Mouse (Mus musculus) frontal cortex, adult 2 months (tissue): ENCODE data around the gene Camta2. TPM values are rescaled to one million over a fixed set of nuclear protein-coding genes. Genes with fewer than 3 reads are reported as not detected.

Experiments
- DNase-seq, 2 experiments: peaks; one replicate each; pipeline ENCODE4 v3.0.0; 2022; ENCODE audit warnings: low spot score in 1 of 2; ENCODE audit errors: extremely low spot score in 1 of 2
- polyA plus RNA-seq: library from polyadenylated mRNA; depleted of rRNA; stranded (reverse); fragments of >200 nt; gene quantifications from 2 replicates; pipeline ENCODE4 v1.2.3, GENCODE M21; 2012

Gene Camta2
- polyA plus RNA-seq, 1 experiment: 95.6 TPM

DNA sequence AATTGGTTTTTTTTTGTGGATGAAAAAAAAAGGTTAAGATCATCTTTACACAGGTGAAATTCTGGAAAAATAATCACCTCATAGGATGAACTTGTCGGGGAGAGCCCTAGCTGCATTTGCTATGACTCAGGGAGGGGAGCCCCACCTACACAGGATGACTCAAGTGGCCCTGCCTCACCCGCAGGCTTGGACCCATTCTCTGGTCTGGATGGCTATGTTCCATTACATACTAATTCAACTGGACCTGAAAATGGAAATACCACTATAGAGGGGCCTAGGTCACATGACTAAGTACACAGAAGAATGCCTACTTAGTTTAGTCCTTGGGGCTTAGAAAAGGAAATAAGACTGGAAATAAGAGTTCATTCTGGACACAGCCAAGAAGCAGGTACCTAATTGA lies 36.5 kb downstream of the Camta2 start:
- no peak for DNase-seq

DNA sequence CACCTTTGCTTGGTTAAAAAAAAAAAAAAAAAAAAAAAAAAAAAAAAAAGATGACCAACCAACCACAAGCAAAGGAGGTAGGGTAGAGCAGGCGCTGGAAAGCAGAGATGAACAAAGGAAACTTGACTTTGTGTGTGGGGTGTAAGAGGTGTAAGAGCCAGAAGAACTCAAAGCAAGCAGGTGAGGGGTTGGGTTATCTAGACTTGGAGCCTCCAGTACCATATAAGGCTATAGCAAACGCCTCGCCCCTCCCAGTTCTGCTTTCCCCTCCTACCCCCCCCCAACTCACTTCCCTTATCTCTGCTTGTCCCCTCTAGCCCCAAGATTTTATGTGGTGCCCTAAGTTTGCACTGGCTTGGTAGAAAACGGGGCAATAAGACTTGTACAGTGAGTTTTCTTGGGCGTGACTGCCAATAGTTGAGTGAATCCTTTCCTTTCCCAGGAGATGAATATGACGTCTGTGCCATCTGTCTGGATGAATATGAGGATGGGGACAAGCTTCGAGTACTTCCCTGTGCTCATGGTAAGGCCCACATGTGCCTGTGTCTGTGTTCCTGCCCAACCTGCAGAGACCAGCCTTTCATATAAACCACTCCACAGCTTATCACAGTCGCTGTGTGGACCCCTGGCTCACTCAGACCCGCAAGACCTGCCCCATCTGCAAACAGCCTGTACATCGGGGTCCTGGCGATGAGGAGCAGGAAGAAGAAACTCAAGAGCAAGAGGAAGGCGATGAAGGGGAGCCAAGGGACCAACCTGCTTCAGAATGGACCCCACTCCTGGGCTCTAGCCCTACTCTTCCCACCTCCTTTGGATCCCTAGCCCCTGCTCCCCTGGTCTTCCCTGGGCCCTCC lies 37.4 kb downstream of the Camta2 start:
- no peak for DNase-seq

DNA sequence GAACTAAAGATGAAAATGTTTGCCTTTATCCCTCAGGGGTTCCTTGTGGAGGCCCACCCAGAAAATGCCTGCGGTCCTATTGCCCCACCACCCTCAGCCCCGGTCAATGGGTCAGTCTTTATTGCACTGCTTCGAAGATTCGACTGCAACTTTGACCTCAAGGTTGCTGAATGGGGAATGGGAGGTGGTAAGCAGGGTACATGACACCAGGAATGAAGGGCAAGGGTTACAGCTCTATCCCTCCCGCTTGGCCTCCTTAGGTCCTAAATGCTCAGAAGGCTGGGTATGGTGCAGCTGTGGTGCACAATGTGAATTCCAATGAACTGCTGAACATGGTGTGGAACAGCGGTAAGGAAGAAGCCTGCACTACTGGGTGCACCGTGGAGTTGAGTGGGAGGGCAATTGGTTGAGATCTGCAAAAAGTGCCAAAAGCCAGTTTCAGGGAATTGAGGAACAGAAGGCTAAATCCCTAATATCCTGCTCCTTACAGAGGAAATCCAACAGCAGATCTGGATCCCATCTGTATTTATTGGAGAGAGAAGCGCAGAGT lies 38.6 kb downstream of the Camta2 start:
- no peak for DNase-seq

DNA sequence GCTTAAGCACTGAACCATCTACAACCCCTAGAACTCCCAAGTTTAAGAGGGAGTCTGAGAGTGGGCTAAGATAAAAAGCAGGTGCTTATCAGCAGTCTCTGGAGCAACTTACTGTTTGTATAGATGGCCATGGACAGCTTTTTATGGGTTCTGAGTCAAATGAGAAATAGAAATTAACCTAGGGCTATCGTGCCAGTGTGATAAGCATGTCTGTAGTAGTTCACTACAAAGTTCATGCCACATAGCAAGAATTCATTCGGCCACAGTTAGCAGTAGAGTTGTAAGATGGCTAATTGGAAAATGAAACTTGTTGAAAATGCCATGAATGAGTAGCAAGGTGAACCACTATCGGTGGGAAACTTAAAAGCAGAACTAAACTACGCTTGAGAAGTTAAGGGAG lies 39.4 kb downstream of the Camta2 start:
- no peak for DNase-seq

DNA sequence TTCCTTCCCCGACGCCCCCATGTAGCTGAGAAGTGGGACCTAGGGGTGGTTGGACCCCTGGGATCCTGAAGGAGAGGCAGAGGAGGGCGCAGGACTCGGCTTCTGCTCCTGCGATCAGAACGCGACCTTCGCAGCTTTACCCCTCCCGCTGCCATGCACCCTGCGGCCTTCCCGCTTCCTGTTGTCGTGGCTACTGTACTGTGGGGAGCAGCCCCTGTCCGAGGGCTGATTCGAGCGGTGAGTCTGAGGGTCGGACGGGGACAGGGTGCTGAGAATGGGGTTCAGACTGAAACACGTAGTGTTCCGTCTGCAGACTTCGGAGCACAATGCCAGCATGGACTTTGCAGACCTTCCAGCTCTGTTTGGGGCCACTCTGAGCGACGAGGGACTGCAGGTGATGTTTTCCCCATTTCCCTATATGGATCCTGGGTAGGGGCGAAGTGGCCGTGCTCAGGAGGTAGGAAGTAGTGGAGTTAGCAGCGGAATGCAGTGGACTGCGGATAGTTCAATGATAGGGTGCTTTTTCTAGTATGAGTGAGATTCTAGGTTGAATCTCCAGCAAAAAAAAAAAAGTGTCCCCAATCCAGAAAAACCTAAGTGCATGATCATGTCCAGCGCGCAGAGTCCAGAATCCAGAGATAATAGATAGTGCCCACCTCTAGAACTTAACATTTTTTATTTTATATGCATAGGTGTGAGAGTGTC lies 40.0 kb downstream of the Camta2 start:
- no peak for DNase-seq

DNA sequence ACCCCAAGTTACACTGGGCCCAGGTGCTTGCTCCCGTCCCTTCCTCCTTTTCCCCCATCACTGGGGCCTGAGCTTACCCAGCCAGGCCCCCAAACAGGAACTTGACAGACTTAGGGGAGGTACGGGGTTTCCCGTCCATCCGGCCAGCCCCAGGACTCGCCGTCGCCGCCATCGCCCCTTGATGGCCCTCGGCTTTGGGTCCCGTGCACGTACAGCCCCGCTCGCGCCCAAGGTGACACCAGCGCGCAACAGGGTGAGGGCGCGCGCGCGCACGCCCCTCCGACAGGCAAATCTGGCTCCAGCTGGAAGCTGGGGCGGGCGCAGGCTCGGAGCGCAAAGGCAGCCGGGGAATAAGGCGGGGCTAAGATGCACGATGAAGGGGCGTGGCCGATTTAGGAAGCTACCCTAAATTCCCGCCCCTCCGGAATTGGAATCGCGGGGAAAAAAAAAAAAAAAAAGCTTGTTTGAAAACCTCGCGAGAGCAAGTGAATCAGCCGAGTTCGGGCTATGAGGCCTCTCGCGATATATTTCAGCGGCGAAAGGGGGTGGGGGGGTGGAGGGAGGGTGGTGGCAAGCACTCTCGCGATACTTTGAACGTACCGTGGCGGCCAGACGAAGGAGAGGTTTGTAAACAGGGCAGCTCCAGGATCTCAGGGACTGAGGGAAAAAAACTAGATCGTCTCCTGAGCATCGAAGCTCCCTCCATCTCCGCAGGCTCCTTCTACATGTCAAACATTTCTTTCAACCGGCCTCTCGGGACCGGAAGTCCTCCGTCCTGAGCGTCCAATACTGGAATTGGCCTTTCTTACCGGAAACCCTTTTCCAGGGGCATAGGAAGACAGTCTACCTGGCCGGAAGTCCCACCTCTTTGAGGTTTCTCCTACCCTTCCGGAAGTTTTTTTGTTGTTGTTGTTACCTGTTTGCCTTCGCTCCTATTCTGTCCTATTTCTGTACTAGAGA lies 40.9 kb downstream of the Camta2 start, which contains the start of the genes Rnf167 and Slc25a11:
TSS of gene Rnf167 (plus strand) at position 545 of the 960 bp plus-strand sequence.
TSS of gene Slc25a11 (minus strand) at position 789 of the 960 bp plus-strand sequence.
- DNase-seq: peak; percentile 95 to 98

DNA sequence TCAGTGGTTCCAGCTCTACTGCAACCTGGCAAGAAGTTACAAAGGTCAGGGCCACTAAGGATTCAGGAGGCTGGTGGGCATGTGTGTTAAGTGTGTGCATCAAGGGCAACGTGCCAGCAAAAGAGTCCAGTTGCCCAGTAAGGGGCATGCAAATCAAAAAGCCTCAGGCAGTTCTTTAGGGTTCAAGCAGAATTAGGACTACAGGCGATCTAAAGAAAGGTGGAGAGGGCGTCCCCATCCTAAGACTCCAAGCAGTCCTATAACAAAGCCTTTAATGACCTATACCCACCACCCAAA lies 41.7 kb downstream of the Camta2 start:
- DNase-seq: no peak

DNA sequence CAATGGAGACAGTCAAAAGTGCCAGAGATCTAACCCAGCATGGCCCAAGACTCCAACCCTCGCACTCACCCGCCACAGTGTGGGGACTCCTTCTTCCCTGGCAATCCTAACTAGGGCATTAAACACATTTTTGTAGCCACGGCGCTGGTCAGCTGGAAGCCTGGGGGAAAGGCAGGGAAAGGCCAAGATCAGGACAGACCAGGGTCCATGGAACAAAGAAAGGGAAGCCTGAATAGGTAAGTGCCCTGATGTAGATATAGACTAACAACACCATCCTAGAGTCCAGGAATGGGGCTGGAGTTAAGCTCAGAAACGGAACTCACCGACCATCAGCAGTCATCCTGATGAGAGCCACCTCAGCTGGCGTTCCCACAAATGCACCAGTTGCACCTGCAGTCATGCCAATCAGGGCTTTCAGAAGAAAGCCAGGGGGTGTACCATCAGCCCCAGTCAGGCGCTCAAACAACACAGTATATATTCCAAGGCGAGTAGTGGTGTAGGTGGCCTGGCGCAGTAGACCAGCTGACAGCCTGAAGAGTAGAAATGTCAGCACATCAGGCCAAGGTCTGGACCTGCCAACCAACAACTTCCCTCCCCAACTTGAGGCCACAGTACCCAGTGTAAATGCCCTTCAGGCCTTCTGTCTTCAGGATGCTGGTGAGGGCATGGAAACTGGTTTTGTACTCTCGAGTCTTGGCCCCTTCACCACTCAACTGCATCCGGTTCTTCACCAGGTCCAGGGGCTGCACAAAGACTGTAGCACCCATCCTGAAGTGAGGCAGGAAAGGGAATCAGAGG lies 42.2 kb downstream of the Camta2 start:
- no peak for DNase-seq

DNA sequence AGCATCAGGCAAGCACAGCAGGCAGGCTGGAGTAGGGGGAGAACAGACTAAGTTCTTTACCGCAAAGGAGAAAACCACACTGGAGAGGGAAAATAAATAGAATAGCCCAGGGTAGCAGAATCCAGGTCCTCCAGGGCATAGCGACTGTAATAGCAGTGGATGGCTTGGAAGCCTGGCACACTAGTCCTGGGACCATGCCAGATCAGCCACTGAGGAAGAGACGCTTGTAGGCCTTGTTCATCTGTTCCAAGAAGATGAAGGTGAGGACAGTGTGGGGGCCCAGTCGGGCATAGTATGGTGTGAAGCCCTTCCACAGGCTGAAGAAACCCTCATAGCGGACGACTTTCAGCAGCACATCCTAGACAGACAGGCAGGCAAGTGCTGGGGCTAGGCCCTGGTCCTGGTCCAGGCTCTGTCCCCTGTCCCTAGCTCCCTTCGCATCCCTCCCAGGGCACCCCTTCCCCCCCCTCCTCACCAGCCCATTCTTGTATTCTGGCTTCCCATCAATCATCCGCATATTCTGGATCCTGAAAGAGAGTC lies 43.3 kb downstream of the Camta2 start:
- no peak for DNase-seq

DNA sequence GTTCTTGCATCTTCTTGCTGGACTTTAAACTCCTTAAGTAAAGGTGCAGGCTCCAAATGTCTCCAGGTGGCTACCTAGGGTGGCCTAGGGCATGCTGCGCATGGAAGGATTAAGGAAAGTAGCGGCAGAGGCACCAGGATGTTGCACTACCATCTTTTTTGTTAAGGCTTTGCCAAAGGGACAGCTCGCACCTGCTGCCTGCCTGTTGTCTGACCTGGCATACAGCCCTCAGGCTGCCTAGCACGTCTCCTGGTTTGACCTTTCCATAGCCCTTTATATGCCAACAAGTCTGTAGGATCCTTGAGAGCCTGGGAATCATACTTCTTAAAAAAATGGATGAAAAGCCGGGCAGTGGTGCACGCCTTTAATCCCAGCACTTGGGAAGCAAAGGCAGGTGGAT lies 44.9 kb downstream of the Camta2 start:
- no peak for DNase-seq

DNA sequence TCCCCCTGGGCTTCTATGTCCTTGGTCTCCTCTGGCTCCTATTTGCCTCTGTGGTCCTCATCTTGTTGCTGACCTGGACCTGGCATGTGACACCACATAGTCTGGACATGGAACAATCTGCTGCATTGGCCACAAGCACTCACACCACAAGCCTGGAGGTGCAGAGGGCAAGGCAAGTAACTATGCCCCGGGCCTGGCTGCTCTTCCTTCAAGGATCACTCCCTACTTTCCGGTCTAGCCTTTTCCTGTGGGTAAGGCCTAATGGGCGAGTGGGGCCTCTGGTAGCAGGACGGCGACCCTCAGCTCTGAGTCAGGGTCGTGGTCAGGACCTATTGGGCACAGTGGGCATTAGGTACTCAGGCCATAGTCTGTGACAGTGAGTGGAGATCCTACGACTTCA lies 46.7 kb downstream of the Camta2 start:
- DNase-seq: no peak

DNA sequence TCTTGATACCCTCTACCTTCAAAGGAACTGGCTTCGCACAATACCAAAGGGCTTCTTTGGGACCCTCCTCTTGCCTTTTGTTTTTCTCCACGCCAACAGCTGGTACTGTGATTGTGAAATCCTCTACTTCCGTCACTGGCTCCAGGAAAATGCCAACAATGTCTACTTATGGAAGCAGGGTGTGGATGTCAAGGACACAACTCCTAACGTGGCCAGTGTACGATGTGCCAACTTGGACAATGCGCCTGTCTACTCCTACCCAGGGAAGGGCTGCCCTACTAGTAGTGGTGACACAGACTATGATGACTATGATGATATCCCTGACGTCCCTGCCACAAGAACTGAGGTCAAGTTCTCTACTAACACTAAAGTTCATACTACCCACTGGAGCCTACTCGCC lies 47.9 kb downstream of the Camta2 start:
- no peak for DNase-seq

DNA sequence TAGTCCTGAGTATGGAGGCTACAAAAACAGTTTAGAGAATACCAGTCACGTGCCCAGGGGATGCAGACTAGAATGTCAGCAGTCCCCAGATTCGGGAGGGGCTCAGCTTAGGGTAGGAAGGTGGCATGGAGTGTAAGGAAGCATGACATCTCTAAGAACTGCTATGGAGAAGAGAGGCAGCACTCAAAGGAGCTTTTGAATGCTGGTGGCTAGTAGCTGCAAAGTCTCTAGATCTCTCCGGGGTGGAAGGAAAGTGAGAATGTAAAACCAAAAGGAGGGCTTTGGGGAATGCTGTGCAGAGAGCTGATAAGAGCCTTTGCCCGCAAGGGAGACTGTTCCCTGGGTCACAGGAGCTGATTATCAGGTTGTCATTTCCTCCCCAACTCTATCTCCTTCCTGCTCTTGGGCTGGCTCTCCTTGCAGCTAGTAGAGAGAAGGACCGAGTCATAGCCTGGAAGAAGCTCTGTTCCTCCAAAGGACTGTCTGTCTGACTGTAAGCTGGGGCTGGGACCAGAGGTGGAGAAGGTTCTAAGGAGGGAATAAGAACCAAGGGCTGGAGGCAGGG lies 49.1 kb downstream of the Camta2 start, which contains the start of gene Gp1ba:
TSS of gene Gp1ba (plus strand) at position 409 of the 565 bp plus-strand sequence.
- no peak for DNase-seq

DNA sequence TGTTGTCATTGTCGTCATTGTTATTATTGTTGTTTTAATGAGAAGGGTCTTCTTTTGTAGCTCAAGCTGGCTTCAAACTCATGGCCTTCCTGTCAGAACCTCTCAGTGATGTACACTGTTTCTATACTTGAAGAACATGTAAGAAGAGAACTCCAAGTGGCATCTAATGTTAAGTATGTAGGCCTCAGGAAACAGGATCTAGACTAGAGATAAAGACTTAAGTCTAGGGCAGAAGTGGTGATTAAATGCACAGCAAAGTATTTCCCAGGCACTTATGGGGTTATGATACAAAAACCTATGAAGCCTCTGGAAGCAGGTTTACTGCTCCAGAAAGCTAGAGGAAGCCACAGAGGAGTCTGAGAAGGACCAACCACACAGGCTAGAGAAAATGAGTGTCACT lies 49.6 kb downstream of the Camta2 start:
- no peak for DNase-seq

DNA sequence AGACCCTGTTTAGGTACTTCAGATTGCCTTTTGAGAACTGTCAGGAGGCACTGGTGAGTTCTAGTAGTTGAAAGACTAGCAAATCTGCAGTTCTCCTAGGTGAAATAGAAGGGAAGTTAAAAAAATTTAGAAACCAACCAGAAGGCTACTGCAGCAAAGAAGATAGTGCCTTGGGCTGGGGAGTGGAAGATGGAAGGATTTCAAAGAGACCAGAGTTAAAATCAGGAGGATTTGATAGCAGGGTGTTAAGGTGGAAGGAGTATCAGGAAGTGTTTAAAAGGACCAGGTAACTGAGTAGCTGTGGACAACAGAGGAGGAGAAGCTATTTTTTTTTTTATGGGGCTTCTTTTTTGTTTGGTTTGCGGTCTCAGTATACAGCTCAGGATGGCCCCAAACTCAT lies 50.1 kb downstream of the Camta2 start:
- no peak for DNase-seq

DNA sequence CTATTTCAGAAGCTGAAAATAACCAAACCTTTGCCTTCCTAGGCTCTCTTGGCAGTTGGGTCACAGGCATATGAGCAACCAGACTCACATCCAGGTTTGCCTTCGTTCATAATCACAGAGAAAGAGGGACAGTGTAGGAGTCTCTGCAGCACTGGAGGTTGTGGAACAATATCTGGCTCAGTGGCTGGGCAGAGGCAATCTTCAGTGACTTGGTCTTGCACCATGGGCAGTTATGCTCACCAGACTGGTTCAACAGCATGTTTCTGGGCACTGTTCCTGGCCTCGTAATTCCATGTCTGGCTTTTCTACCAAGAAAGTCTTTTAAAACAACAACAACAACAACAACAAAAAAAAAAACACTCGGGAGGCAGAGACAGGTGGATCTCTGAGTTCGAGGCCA lies 52.3 kb downstream of the Camta2 start:
- DNase-seq: no peak

DNA sequence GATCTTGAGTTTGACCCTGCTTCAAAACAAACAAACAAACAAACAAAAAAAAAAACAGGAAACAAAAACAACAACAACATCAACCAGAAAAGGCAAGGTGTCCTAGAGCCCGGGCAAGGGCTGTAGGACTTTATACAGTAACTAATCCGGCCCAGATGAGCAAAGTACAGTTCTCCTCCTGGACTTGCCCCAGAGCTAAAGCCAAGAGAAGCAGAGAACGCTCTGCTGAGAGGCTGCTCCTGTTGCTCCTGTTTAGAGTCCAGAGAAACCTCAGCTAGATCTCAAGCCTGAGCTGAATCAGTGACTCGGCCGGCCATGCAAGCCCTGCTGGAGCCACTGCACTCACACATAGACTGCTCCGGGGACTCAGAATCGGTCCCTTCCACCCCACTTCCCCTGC lies 57.8 kb downstream of the Camta2 start:
- DNase-seq: no peak

DNA sequence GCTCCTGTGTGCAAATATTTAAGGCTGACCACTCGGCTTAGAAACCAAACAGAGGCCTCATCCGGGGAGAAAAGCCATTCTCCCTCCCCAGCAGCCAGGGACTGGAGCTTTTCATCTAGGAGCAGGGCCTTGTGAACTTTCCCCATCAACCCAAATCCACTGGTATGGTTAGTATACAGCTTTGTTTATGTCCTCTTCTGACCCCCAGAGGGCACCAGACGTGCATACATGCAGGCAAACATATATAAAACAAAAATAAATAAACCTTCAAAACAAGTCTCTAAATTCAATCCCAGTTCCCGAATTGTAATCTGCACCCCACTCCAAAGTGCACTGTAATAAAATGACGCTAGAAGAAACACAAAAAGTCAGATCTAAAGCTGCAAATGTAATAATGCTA lies 58.3 kb downstream of the Camta2 start:
- DNase-seq: no peak

DNA sequence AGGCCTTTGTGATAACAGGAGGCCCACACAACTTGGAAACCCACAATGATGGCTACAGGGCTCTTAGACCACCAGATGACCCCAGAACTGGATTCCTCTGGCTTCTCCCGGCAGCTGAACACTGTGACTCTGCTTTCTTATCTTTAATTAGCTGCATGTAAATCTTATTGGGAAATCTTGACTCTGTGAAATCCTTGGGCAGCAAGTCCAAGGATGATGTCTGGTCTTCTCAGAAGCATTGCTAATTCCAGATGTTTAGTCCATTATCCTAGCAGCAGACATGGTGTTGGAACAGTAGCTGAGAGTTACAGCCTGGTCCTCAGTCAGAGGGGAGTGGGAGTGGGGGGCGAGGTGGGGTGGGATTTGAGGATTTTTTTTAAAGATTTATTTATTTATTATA lies 59.5 kb downstream of the Camta2 start:
- no peak for DNase-seq
